Mouse (Mus musculus) thymus, adult 2 months (tissue): Measurements from ENCODE around the gene Lysmd3. TPM values are rescaled to one million over a fixed set of nuclear protein-coding genes. Genes with fewer than 3 reads are reported as not detected.
"Not testable (repeated sequence)": the region's sequence is repeated elsewhere in the genome, so short reads cannot be mapped to it uniquely, and the experiment has no call there.

Experiments
- DNase-seq: peaks from one replicate; pipeline ENCODE4 v3.0.0; 2021
- H3K27ac ChIP-seq: fragments of 200-500 bp; 2 replicates; pipeline ENCODE4 v1.5.1; 2012; ENCODE audit warnings: low read length, control low read depth; ENCODE audit not compliant: control insufficient read depth, insufficient read depth
- H3K27me3 ChIP-seq: fragments of 200-500 bp; 2 replicates; pipeline ENCODE4 v1.6.1; 2012; ENCODE audit warnings: mild to moderate bottlenecking, low read length, moderate library complexity, mixed read lengths; ENCODE audit not compliant: control insufficient read depth, insufficient read depth
- H3K36me3 ChIP-seq: fragments of 200-500 bp; 2 replicates; pipeline ENCODE4 v1.6.1; 2012; ENCODE audit warnings: mild to moderate bottlenecking, low read length, moderate library complexity; ENCODE audit not compliant: control insufficient read depth, insufficient read depth
- H3K4me1 ChIP-seq: fragments of 200-500 bp; replicated peaks from 2 replicates; pipeline ENCODE4 v1.6.1; 2012; ENCODE audit warnings: low read length; ENCODE audit not compliant: control insufficient read depth, insufficient read depth
- H3K4me3 ChIP-seq: fragments of 200-500 bp; 2 replicates; pipeline ENCODE4 v1.5.1; 2012; ENCODE audit warnings: mild to moderate bottlenecking, low read length, control low read depth, moderate library complexity; ENCODE audit not compliant: control insufficient read depth, insufficient read depth
- CTCF ChIP-seq: fragments of 200-500 bp; IDR thresholded peaks from 2 replicates; pipeline ENCODE4 v1.5.1; 2012; ENCODE audit warnings: mild to moderate bottlenecking, control low read depth, low read length, moderate library complexity, borderline replicate concordance; ENCODE audit not compliant: control insufficient read depth, poor library complexity, insufficient read depth; ENCODE audit errors: extremely low read depth
- POLR2A ChIP-seq: fragments of 200-500 bp; IDR thresholded peaks from 2 replicates; pipeline ENCODE4 v1.6.1; 2012; ENCODE audit warnings: mild to moderate bottlenecking, low read length, control low read depth, moderate library complexity; ENCODE audit not compliant: control insufficient read depth, poor library complexity, insufficient read depth; ENCODE audit errors: extremely low read depth
- WGBS: fragments of 180-500 bp; shearing (Covaris S2); methylation state at CpG from one replicate; pipeline ENCODE4 v1.1.7; 2018; 5-methylcytosine and 5-hydroxymethylcytosine counted together
- polyA plus RNA-seq: library from polyadenylated mRNA; depleted of rRNA; stranded (reverse); fragments of >200 nt; gene quantifications from 2 replicates; pipeline ENCODE4 v1.2.3, GENCODE M21; 2012; rRNA removed

Lysmd3 gene
- 11.1 and 13.7 TPM in 2 replicates for polyA plus RNA-seq

- TF ChIP-seq POLR2A, result peak; percentile 80
- peak; percentile 61; the same call in 1 of the 2 replicates for TF ChIP-seq CTCF
- peak within 1 kb of the TSS; percentile 49; the same call in 1 of the 2 replicates for H3K27ac ChIP-seq
- H3K27me3 ChIP-seq, result no peaks in the 10 kb centered on the region
- H3K36me3 ChIP-seq, result no peaks in the 10 kb centered on the region
- peak; percentile 89 for DNase-seq
- WGBS, result under 1% methylated on average over 73 of the region's 73 CpGs
- H3K4me1 ChIP-seq, result peaks cover 13% of the 10 kb centered on the region
- peak within 1 kb of the TSS; percentile 89 for H3K4me3 ChIP-seq
Observed at GRCm38 (mm10) chr13:81657351-81658052, at the start of gene Lysmd3. TSS of gene Lysmd3 (plus strand) at chr13:81657663.

- Histone ChIP-seq H3K36me3 (no peaks in the 10 kb centered on the region), H3K4me3 (no peak overlapping the region), H3K27ac (no peak overlapping the region), H3K27me3 (no peaks in the 10 kb centered on the region), H3K4me1 (no peaks in the 10 kb centered on the region)
- DNase-seq, result no peak
- TF ChIP-seq POLR2A (no peak), CTCF (no peak)
- 85% methylated on average over 4 of the region's 4 CpGs for WGBS
Observed at GRCm38 (mm10) chr13:81610349-81610748, 47.1 kb upstream of the Lysmd3 start.

DNA sequence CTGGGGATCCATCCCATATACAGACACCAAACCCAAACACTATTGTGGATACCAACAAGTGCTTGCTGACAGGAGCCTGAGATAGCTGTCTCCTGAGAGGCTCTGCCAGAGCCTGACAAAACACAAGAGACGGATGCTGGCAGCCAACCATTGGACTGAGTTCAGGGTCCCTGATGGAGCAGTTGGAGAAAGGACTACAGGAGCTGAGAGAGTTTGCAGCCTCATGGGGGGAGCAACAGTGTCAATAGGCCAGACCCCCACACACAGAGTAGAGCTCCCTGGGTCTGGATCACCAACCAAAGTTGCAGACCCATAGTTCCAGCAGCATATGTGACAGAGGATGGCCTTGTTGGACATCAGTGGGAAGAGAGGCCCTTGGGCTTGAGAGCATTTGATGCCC lies 29.6 kb upstream of the Lysmd3 start:
- H3K36me3 ChIP-seq, DNase-seq, H3K27ac ChIP-seq, H3K27me3 ChIP-seq, H3K4me1 ChIP-seq, H3K4me3 ChIP-seq: not testable (repeated sequence)
- WGBS, result 92% methylated on average over 1 of the region's 1 CpGs

- Histone ChIP-seq H3K27ac (no peak overlapping the region), H3K27me3 (peaks cover 9% of the 10 kb centered on the region), H3K4me3 (no peak overlapping the region), H3K36me3 (no peaks in the 10 kb centered on the region), H3K4me1 (no peaks in the 10 kb centered on the region)
- WGBS, result 91% methylated on average over 2 of the region's 2 CpGs
- TF ChIP-seq CTCF (no peak), POLR2A (no peak)
- DNase-seq, result no peak
Observed at GRCm38 (mm10) chr13:81628631-81629190, 28.8 kb upstream of the Lysmd3 start.

DNA sequence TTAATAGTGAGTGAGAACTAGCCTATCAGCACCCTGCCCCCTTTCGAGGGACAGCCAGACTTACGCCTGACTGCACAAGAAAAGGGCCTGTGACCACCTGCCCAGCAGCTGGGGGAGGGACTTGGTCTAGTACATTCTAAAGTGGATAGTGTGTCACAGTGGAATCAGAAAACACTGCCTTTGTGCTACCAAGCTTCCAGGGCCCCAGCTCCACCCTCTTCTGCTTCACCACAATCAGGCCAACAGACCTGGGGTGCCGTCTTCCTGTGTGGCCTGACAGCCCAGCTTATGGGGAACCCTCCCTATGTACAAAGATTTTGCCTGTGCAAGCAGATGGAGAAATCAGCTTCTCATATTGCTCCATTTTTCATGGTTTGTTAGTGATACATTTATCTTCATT lies 28.1 kb upstream of the Lysmd3 start:
- no peak for DNase-seq
- Histone ChIP-seq H3K27ac (no peak overlapping the region), H3K4me1 (no peaks in the 10 kb centered on the region), H3K36me3 (no peaks in the 10 kb centered on the region), H3K27me3 (peaks cover 10% of the 10 kb centered on the region), H3K4me3 (no peak overlapping the region)
- no peak for TF ChIP-seq CTCF
- TF ChIP-seq POLR2A, result no peak
- WGBS, result 63% methylated on average over 3 of the region's 3 CpGs

DNA sequence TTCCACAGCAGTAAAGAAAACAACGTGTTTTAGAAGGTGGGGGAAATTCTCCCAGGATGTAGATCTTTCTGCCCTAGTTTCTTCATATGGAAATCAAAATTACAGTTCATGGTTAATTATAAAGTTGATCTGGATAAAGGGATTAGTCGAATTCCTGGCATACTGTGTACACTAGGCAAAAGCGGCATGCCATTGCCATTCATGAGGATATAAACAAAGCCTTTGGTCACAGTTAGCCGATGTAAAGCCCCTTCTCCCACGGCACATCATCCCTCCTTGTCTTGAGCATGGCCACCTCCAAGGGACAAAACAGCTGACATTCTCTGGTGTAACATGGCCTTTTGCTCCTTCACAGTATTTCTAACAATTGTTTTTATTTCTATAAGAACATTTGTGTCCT lies 26.9 kb upstream of the Lysmd3 start:
- Histone ChIP-seq H3K27me3 (peaks cover 10% of the 10 kb centered on the region), H3K36me3 (no peaks in the 10 kb centered on the region), H3K27ac (no peak overlapping the region), H3K4me3 (no peak overlapping the region), H3K4me1 (no peaks in the 10 kb centered on the region)
- 89% methylated on average over 5 of the region's 5 CpGs for WGBS
- DNase-seq, result no peak
- no peak for TF ChIP-seq CTCF
- no peak for TF ChIP-seq POLR2A
